Mouse (Mus musculus): Measurements from ENCODE around the gene 6430550D23Rik.

- TF ChIP-seq POLR2A (IDR thresholded peaks at IDR 0.05; ENCODE audit: insufficient read depth, low read depth, low read length): no peak
- no peak for TF ChIP-seq CTCF (IDR thresholded peaks at IDR 0.05; ENCODE audit: insufficient read depth, low read depth, low read length)
These were observed 63.1 kb downstream of the 6430550D23Rik start for GRCm38 (mm10) chr2:155944685-155945084.

All from olfactory bulb, adult 2 months (tissue).